Mouse (Mus musculus) stomach, postnatal 0 days (tissue): ENCODE measurements at regions not wholly inside any gene's neighbourhood (a gene's known extent, or its start where the extent isn't known, plus 50 kb on each side); places are given as distances from the start of the nearest gene placed in this dataset.

Experiments
- CTCF ChIP-seq: IDR thresholded peaks from 2 replicates; pipeline ENCODE4 v1.5.1; 2016; ENCODE audit warnings: antibody characterized with exemption, low read depth, mild to moderate bottlenecking, moderate library complexity
- EP300 ChIP-seq: optimal IDR thresholded peaks from 2 replicates; pipeline ENCODE3; 2016; ENCODE audit warnings: antibody characterized with exemption

GRCm38 (mm10) chr12:46405674-46406073 lies 413.1 kb downstream of the Nova1 start:
- TF ChIP-seq CTCF (no peak), EP300 (no peak)
